Mouse (Mus musculus): Measurements from ENCODE around the gene Gpank1. TPM values are rescaled to one million over a fixed set of nuclear protein-coding genes. Genes with fewer than 3 reads are reported as not detected.

Gpank1 gene
- total RNA-seq, 2 experiments from 2014 or later, result 15.2 to 17.1 TPM

- DNase-seq (ENCODE audit: low spot score in 2 of 2), result no peak
Measured at GRCm38 (mm10) chr17:35131038-35131437, 9.8 kb downstream of the Gpank1 start.

GRCm38 (mm10) chr17:35131500-35132173 lies 10.4 kb downstream of the Gpank1 start, which contains the start of gene Apom:
Gene Apom (minus strand): TSS chr17:35132050.
- DNase-seq (ENCODE audit: low spot score in 2 of 2), result no peak

- no peak for DNase-seq (ENCODE audit: low spot score in 2 of 2)
Measured at GRCm38 (mm10) chr17:35132174-35132560, 10.9 kb downstream of the Gpank1 start.

- DNase-seq (ENCODE audit: low spot score in 2 of 2), result no peak
Measured at GRCm38 (mm10) chr17:35133517-35133916, 12.3 kb downstream of the Gpank1 start.

GRCm38 (mm10) chr17:35134801-35135590 lies 13.7 kb downstream of the Gpank1 start, which contains the start of gene Bag6:
Gene Bag6 (plus strand): TSS chr17:35135178.
- DNase-seq (ENCODE audit: low spot score in 2 of 2), result peak; percentile 92 to 96

- DNase-seq (ENCODE audit: low spot score in 2 of 2), result no peak
Measured at GRCm38 (mm10) chr17:35135591-35136320, 14.5 kb downstream of the Gpank1 start.

GRCm38 (mm10) chr17:35139269-35139668 lies 18.0 kb downstream of the Gpank1 start:
- DNase-seq (ENCODE audit: low spot score in 2 of 2), result no peak

- no peak for DNase-seq (ENCODE audit: low spot score in 2 of 2)
Measured at GRCm38 (mm10) chr17:35140490-35140996, 19.3 kb downstream of the Gpank1 start.

GRCm38 (mm10) chr17:35141971-35142370 lies 20.7 kb downstream of the Gpank1 start:
- DNase-seq (ENCODE audit: low spot score in 2 of 2), result no peak

- no peak for DNase-seq (ENCODE audit: low spot score in 2 of 2)
Measured at GRCm38 (mm10) chr17:35146139-35146538, 24.9 kb downstream of the Gpank1 start.

GRCm38 (mm10) chr17:35147348-35147747 lies 26.1 kb downstream of the Gpank1 start:
- no peak for DNase-seq (ENCODE audit: low spot score in 2 of 2)

GRCm38 (mm10) chr17:35147922-35148639 lies 26.8 kb downstream of the Gpank1 start:
- no peak for DNase-seq (ENCODE audit: low spot score in 2 of 2)

GRCm38 (mm10) chr17:35152121-35152520 lies 30.9 kb downstream of the Gpank1 start:
- DNase-seq (ENCODE audit: low spot score in 2 of 2), result no peak

- no peak for DNase-seq (ENCODE audit: low spot score in 2 of 2)
Measured at GRCm38 (mm10) chr17:35153077-35153476, 31.8 kb downstream of the Gpank1 start.

GRCm38 (mm10) chr17:35153931-35154330 lies 32.7 kb downstream of the Gpank1 start:
- no peak for DNase-seq (ENCODE audit: low spot score in 2 of 2)

GRCm38 (mm10) chr17:35154616-35155015 lies 33.4 kb downstream of the Gpank1 start:
- DNase-seq (ENCODE audit: low spot score in 2 of 2), result no peak

- no peak for DNase-seq (ENCODE audit: low spot score in 2 of 2)
Measured at GRCm38 (mm10) chr17:35155451-35155850, 34.2 kb downstream of the Gpank1 start.

- DNase-seq (ENCODE audit: low spot score in 2 of 2), result no peak
Measured at GRCm38 (mm10) chr17:35156461-35157200, 35.4 kb downstream of the Gpank1 start.

- no peak for DNase-seq (ENCODE audit: low spot score in 2 of 2)
Measured at GRCm38 (mm10) chr17:35157254-35157653, 36.0 kb downstream of the Gpank1 start.

- no peak for DNase-seq (ENCODE audit: low spot score in 2 of 2)
Measured at GRCm38 (mm10) chr17:35157661-35158175, 36.5 kb downstream of the Gpank1 start.
